Mouse (Mus musculus) testis, adult 2 months (tissue): ENCODE measurements around the gene Asf1a. TPM values are rescaled to one million over a fixed set of nuclear protein-coding genes. Genes with fewer than 3 reads are reported as not detected.
"Not testable (repeated sequence)": the region's sequence is repeated elsewhere in the genome, so short reads cannot be mapped to it uniquely, and the experiment has no call there.

Source experiments
- H3K27ac ChIP-seq: fragments of 200-500 bp; 2 replicates; pipeline ENCODE4 v1.5.1; 2012; ENCODE audit warnings: low read depth, low read length; ENCODE audit not compliant: control insufficient read depth, insufficient read depth
- H3K27me3 ChIP-seq: fragments of 200-500 bp; 2 replicates; pipeline ENCODE4 v1.6.1; 2012; ENCODE audit warnings: mild to moderate bottlenecking, low read length, moderate library complexity; ENCODE audit not compliant: control insufficient read depth, insufficient read depth
- H3K36me3 ChIP-seq: fragments of 200-500 bp; 2 replicates; pipeline ENCODE4 v1.6.1; 2012; ENCODE audit warnings: mild to moderate bottlenecking, low read length; ENCODE audit not compliant: control insufficient read depth, insufficient read depth
- H3K4me1 ChIP-seq: fragments of 200-500 bp; 2 replicates; pipeline ENCODE4 v1.6.1; 2012; ENCODE audit warnings: low read length; ENCODE audit not compliant: control insufficient read depth, insufficient read depth
- H3K4me3 ChIP-seq: fragments of 200-500 bp; 2 replicates; pipeline ENCODE4 v1.5.1; 2012; ENCODE audit warnings: low read depth, mild to moderate bottlenecking, low read length, moderate library complexity, mixed read lengths; ENCODE audit not compliant: control insufficient read depth
- CTCF ChIP-seq: fragments of 200-500 bp; IDR thresholded peaks from 2 replicates; pipeline ENCODE4 v1.5.1; 2012; ENCODE audit warnings: low read depth, mild to moderate bottlenecking, inconsistent platforms, low read length, moderate library complexity; ENCODE audit not compliant: control insufficient read depth, insufficient read depth, insufficient replicate concordance
- POLR2A ChIP-seq: fragments of 200-500 bp; IDR thresholded peaks from 2 replicates; pipeline ENCODE4 v1.6.1; 2012; ENCODE audit warnings: low read depth, mild to moderate bottlenecking, inconsistent platforms, low read length, moderate library complexity; ENCODE audit not compliant: control insufficient read depth
- polyA plus RNA-seq: library from polyadenylated mRNA; depleted of rRNA; stranded (reverse); fragments of >200 nt; gene quantifications from 2 replicates; pipeline ENCODE4 v1.2.3, GENCODE M21; 2012

Asf1a gene
- polyA plus RNA-seq, 1 experiment, result 13.9 TPM

DNA sequence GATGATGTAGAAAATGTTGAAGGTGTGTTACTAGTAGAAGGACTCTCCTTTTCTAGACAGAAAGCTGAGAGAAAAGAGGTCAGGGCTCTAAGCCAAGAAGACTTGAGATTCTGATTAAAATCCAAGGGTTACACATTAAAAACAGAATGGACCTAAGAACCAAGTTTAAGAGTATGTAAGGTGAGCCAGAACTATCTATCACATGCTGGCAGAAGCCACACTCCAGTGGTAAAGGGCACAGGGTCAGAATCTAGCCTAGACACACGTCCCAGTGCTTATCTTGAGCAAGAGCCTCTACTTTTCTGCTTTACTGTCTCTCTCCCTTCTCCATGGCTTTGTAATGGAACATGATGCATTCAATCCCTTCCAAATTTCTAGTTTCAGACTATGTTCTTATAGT is 17.4 kb downstream of the Asf1a start:
- H3K4me1 ChIP-seq, result no peaks in the 10 kb centered on the region
- TF ChIP-seq POLR2A (no peak), CTCF (no peak)
- H3K27ac ChIP-seq, result no peak overlapping the region
- H3K4me3 ChIP-seq, result no peak overlapping the region
- H3K27me3 ChIP-seq, result no peaks in the 10 kb centered on the region
- H3K36me3 ChIP-seq, result no peaks in the 10 kb centered on the region

DNA sequence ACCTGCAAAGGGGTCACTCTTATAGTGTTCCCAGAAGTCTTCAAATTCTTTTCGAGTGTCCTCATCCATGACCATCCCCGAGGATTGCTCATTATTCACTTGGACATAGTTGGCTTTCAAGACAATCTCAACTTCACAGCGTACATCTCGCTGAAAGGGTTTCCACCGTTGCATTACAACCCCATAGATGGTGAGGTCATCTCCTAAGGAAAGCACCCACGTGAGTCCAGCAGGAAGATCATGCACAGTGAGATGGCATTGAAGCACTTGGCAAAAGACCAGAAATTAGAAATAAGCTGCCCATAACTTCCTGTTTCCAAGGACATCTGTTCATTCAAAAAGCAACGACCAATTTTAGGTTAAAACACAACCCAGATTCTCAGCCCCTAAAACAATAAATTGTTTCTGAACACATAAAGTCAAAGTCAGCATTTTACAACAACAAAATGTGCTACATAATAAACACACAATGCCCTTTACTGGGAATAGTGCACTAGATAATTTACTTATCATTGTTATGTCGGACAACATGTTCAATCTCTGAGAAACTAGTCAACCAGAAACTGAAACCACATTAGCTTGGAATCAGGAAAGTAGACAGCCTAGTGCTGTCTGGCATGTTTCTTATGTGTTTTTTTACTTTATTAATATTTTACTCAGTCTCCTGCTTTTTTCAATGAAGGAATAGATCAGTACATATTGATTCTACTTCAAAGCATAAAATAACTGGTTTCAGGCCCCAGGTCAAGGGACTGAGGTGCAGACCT is 19.5 kb downstream of the Asf1a start:
- no peaks in the 10 kb centered on the region for H3K4me1 ChIP-seq
- no peak overlapping the region for H3K4me3 ChIP-seq
- H3K27ac ChIP-seq, result no peak overlapping the region; the same call in 1 of the 2 replicates
- no peaks in the 10 kb centered on the region for H3K36me3 ChIP-seq
- TF ChIP-seq CTCF (no peak), POLR2A (no peak)
- H3K27me3 ChIP-seq, result no peaks in the 10 kb centered on the region

DNA sequence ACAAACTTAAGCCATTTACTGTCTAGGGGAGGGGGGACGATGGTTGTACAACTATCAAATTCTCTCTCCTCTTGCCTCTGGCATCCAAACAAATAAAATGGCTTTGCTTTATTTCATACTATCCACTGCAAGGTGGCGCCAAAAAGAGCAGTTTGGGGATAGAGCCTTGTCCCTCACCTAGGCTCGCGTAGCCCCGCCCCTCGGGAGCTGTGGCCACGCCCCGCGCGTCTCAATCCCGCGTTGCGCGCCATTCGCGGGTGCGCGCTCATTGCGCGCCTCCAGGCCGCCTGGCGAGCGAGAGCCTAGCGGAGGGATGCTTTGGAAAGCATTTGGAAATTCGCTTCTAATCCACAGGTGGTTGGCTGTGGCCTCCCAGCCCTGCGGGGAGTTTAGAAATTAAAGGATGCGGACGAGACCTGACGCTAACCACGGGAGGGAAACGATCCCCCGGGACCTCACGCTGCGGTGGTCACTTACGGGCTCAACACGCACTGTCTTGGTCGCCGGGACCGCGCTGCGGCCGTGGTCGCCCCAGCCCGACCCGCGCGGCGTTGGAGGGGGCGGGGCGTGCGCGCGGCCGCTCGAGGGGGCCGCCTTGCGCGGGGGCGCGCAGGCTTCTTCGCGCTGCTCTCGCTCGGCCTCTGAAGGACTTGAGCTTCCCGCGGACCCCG is 32.8 kb downstream of the Asf1a start:
- Histone ChIP-seq H3K27me3 (no peaks in the 10 kb centered on the region), H3K36me3 (no peaks in the 10 kb centered on the region), H3K4me1 (peaks cover 7% of the 10 kb centered on the region), H3K4me3 (peak overlapping the region; percentile 99), H3K27ac (peak overlapping the region; percentile 97)
- TF ChIP-seq POLR2A, result peak; percentile 41; the same call in 1 of the 2 replicates
- TF ChIP-seq CTCF, result no peak; the same call in 1 of the 2 replicates

DNA sequence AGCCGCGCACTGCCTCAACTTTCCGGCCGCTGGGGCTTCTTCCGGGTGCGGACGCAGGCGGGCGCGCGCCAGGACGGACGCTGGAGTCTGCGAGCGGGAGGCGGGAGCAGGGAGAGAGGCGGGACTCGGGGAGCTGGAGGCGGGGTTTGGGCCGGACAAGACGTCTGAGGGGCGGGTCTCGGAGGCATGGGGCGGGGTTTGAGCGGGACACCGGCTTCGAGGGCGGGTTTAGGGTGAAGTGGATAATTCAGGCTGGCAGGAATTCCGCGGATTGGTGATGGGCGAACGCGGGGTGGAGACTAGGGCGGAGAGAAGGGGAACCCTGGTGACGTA is 33.3 kb downstream of the Asf1a start:
- TF ChIP-seq CTCF (no peak), POLR2A (0 out of 2 replicates have a peak, but pooled peaks have one; percentile 9)
- Histone ChIP-seq H3K36me3 (no peaks in the 10 kb centered on the region), H3K4me1 (peaks cover 7% of the 10 kb centered on the region), H3K27me3 (no peaks in the 10 kb centered on the region), H3K27ac (peak overlapping the region; percentile 97), H3K4me3 (peak overlapping the region; percentile 99)

DNA sequence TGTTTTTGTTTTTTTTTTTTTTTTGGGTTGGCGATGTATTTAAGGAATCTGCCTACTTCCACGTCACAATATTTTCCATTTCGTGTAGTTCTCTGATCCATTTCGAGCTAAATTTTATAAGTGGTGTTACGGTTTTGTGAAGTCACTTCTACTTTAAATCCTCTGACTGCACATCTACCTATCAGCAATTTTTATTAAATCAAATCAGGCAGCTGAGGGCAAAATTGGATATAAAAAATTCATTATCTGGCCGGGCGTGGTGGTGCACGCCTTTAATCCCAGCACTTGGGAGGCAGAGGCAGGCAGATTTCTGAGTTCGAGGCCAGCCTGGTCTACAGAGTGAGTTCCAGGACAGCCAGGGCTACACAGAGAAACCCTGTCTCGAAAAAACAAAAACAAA is 33.8 kb downstream of the Asf1a start, which contains the start of gene Mcm9:
Gene Mcm9, minus strand, starts transcription at position 101 of the 400 bp plus-strand sequence.
- peak within 1 kb of the TSS; percentile 99 for H3K4me3 ChIP-seq
- H3K27me3 ChIP-seq, H3K4me1 ChIP-seq, H3K36me3 ChIP-seq: not testable (repeated sequence)
- H3K27ac ChIP-seq, result peak within 1 kb of the TSS; percentile 97

DNA sequence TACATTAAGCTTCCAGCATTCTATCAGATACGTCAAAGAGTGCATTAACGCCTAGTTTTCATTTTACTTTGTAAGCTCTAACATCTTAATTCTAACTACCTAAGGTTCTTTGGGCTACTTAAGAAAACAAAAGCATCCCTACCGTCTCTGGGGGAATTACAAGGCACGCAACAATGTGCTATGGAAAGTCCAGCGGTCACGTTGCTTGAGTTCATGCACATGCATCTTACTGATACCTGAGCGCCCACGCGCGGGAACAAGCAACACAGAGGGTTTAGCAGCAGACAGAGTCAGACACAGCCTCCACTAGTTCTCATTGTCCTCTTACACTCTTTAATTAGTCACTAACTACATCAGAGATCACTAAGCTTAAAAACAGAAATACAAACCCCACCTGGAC is 37.6 kb downstream of the Asf1a start:
- no peak overlapping the region for H3K4me3 ChIP-seq
- no peaks in the 10 kb centered on the region for H3K36me3 ChIP-seq
- TF ChIP-seq CTCF, result no peak
- no peak for TF ChIP-seq POLR2A

DNA sequence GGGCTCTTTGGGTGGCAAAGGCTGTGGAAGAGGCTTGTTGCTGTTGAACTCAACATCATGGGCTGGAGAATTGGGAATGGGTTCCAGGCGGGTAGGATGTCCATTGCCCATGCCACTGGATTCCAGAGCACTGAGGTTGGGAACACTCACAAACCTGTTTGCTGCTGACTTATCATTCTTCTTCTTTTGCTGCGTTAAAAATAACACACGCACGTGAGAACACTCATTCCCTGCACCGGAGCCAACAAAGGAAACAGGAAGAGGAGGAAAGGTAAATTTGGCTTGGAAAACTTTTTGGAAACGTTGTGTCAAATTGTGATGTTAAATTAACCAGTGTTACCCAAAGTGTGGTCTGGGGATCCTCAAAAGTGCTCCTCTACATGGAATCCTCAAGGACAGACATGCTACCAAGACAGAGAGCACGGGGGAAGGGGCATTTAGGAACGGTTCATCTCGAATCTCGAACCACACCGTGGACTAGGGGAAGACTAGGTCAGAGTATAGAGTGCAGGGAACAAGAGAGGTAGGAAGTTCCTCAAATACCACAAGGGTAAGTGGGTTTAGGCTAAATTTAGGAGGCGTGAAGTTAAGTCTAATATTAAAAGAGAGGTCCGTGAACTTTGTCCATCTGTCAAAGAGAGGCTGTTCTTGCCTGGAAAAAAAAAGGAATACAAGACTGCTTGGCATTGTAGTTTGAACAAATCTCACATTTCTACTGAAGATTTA is 38.9 kb downstream of the Asf1a start:
- no peak overlapping the region for H3K27ac ChIP-seq
- H3K27me3 ChIP-seq, result no peaks in the 10 kb centered on the region
- no peak for TF ChIP-seq CTCF
- H3K36me3 ChIP-seq, result no peaks in the 10 kb centered on the region
- peaks cover 3% of the 10 kb centered on the region; the same call in 1 of the 2 replicates for H3K4me1 ChIP-seq
- no peak overlapping the region for H3K4me3 ChIP-seq

More for the DNA sequence above, 37.6 kb downstream of the Asf1a start:
- Histone ChIP-seq H3K4me1 (peaks cover 7% of the 10 kb centered on the region), H3K27ac (no peak overlapping the region), H3K27me3 (no peaks in the 10 kb centered on the region)
